Mouse (Mus musculus): ENCODE results near the gene Fetub. TPM values are rescaled to one million over a fixed set of nuclear protein-coding genes. Genes with fewer than 3 reads are reported as not detected.
A peak's percentile ranks its signal among the peaks of the same experiment; 100 is the strongest.

Fetub gene
- polyA plus RNA-seq (2014; fragmentation: Nextera tagmentation; extraction: Ambion mirVana), result not detected in 2 replicates

DNA sequence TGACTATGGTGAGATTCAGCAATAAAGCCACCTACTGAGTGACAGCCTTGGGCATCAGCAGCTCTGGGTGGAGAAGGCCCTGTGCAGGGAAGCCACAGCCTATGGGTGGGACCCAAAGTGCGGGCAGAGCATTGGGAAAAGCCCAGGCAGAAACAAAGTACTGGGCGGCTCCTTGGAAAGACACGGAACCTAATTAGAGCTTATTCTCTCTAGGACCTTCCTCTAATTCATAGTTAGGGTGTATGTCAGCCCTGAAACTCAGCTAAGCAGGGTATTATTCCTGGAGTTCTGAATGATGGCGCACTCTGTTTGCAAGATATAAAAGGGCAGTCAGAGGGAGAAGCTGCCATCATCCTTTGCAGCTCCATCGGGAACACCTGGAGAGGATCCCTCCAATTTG, at the start of gene Fetub:
Gene Fetub, plus strand, starts transcription at position 301 of the 400 bp plus-strand sequence.
- DNase-seq (ENCODE audit: low spot score) (no peak), ATAC-seq (ENCODE audit: insufficient read depth, low FRiP score, low TSS enrichment) (no peak)
- Histone ChIP-seq H3K36me3 (ENCODE audit: control insufficient read depth, insufficient read depth, low read length) (no peaks in the 10 kb centered on the region), H3K4me2 (ENCODE audit: low read depth) (no peak within 1 kb of the TSS), H3K4me3 (ENCODE audit: low read depth, low read length) (no peak within 1 kb of the TSS), H3K9me3 (ENCODE audit: control insufficient read depth, low read length) (no peaks in the 10 kb centered on the region), H3K27me3 (ENCODE audit: control insufficient read depth, insufficient read depth, low read length) (no peaks in the 10 kb centered on the region), H3K27ac (ENCODE audit: low read depth, low read length) (no peak within 1 kb of the TSS), H3K4me1 (ENCODE audit: control insufficient read depth, insufficient read depth, low read length) (no peaks in the 10 kb centered on the region), H3K9ac (ENCODE audit: low read length) (no peak within 1 kb of the TSS)
- WGBS, result 91% methylated on average over 5 of the region's 5 CpGs

DNA sequence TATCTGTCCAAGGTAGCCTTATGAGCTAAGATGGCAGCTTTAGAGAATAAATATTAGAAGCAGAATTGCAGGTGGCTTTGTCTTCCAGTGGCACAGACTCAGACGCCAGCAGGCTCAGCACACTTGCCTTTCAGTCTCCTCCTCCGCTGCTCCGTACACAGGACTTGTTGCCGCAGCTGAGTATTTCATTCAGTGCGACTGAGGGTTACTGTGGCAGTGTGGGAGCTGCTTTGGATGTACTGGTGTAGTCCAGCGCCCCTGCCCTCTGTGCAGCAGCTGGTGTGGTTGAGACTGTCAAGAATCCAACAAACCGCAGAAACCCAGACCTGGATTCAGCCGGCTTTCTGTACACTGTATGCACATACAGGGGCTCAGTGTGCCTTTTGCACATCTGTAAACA, 45.7 kb upstream of the Fetub start:
- ATAC-seq (ENCODE audit: insufficient read depth, low FRiP score, low TSS enrichment) (no peak), DNase-seq (ENCODE audit: low spot score) (no peak)
- no peak overlapping the region for H3K4me2 ChIP-seq (ENCODE audit: low read depth)
- no peak overlapping the region for H3K4me3 ChIP-seq (ENCODE audit: low read depth, low read length)
- H3K9me3 ChIP-seq (ENCODE audit: control insufficient read depth, low read length), result no peaks in the 10 kb centered on the region
- peaks cover 12% of the 10 kb centered on the region for H3K36me3 ChIP-seq (ENCODE audit: control insufficient read depth, insufficient read depth, low read length)
- H3K27ac ChIP-seq (ENCODE audit: low read depth, low read length), result no peak overlapping the region
- no peaks in the 10 kb centered on the region for H3K4me1 ChIP-seq (ENCODE audit: control insufficient read depth, insufficient read depth, low read length)
- no peak overlapping the region for H3K9ac ChIP-seq (ENCODE audit: low read length)
- H3K27me3 ChIP-seq (ENCODE audit: control insufficient read depth, insufficient read depth, low read length), result no peaks in the 10 kb centered on the region
- 94% methylated on average over 8 of the region's 8 CpGs for WGBS

DNA sequence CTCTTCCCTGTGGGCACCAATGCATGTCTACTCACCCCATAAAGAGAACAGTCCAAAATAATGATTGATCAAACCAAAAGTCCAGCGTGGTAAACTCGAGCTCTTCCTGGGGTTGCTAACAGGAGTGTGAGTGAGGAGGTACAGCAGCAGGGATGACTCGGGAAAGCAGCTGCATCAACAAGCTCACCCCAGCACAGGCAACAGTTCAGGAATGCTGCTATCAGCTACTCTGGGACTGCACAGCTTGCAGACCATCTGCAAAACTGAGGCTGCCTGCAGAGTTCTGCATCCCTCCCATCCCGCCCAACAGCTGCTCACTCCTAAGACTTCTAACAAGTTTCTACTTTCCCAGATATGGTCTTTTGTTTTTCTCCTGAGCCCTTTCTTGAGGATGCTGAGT, 44.8 kb upstream of the Fetub start:
- no peak overlapping the region for H3K27ac ChIP-seq (ENCODE audit: low read depth, low read length)
- WGBS, result 74% methylated on average over 4 of the region's 4 CpGs
- no peak overlapping the region for H3K4me3 ChIP-seq (ENCODE audit: low read depth, low read length)
- H3K9ac ChIP-seq (ENCODE audit: low read length), result no peak overlapping the region
- H3K4me1 ChIP-seq (ENCODE audit: control insufficient read depth, insufficient read depth, low read length), result no peaks in the 10 kb centered on the region
- DNase-seq (ENCODE audit: low spot score) (no peak), ATAC-seq (ENCODE audit: insufficient read depth, low FRiP score, low TSS enrichment) (no peak)
- H3K4me2 ChIP-seq (ENCODE audit: low read depth), result no peak overlapping the region
- H3K36me3 ChIP-seq (ENCODE audit: control insufficient read depth, insufficient read depth, low read length), result peaks cover 12% of the 10 kb centered on the region
- no peaks in the 10 kb centered on the region for H3K9me3 ChIP-seq (ENCODE audit: control insufficient read depth, low read length)
- H3K27me3 ChIP-seq (ENCODE audit: control insufficient read depth, insufficient read depth, low read length), result no peaks in the 10 kb centered on the region

DNA sequence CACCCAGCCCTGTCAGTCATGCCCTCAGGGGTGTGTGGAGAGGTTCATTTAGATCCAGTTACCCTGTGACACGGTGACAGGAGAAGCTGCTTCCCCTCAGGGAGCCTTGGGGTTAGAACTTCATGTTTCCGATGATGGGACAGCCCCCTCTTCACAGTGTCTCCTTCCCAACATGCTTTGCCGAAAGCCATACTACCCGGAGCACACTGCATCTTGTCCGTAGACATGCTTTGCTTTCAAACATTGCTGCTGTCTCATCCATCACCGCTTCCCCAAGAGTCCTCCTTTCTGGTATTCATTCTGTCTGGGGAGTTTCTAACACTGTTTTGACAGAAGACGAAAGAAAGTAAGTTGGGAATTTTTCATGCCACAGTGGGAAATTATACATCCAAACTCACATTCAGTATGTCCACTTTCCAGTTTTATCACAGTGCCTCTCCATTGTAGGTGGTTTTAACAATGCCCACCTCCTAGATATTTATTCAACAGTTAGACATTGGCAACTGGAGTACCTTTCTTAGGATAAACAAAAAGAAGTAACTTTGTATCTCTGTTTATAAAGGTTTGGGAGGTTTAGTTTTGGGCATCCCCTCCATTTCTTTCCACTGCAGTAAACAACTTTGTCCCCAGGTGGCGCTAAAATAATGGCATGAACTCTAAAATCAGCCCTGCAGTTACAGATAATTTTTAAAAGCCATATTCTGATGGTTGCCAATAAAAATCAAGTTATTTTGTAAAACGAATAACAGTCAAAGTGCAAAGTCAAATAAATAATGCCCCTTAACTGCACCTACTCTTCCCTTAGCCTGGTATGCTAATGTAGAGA, 41.7 kb upstream of the Fetub start:
- Histone ChIP-seq H3K9ac (ENCODE audit: low read length) (no peak overlapping the region), H3K27me3 (ENCODE audit: control insufficient read depth, insufficient read depth, low read length) (no peaks in the 10 kb centered on the region), H3K27ac (ENCODE audit: low read depth, low read length) (no peak overlapping the region), H3K9me3 (ENCODE audit: control insufficient read depth, low read length) (no peaks in the 10 kb centered on the region), H3K4me1 (ENCODE audit: control insufficient read depth, insufficient read depth, low read length) (no peaks in the 10 kb centered on the region), H3K36me3 (ENCODE audit: control insufficient read depth, insufficient read depth, low read length) (no peaks in the 10 kb centered on the region; the same call in 1 of the 2 replicates), H3K4me3 (ENCODE audit: low read depth, low read length) (no peak overlapping the region), H3K4me2 (ENCODE audit: low read depth) (no peak overlapping the region)
- no peak for ATAC-seq (ENCODE audit: insufficient read depth, low FRiP score, low TSS enrichment)
- 50% methylated on average over 9 of the region's 9 CpGs for WGBS
- DNase-seq (ENCODE audit: low spot score), result peak; percentile 42

DNA sequence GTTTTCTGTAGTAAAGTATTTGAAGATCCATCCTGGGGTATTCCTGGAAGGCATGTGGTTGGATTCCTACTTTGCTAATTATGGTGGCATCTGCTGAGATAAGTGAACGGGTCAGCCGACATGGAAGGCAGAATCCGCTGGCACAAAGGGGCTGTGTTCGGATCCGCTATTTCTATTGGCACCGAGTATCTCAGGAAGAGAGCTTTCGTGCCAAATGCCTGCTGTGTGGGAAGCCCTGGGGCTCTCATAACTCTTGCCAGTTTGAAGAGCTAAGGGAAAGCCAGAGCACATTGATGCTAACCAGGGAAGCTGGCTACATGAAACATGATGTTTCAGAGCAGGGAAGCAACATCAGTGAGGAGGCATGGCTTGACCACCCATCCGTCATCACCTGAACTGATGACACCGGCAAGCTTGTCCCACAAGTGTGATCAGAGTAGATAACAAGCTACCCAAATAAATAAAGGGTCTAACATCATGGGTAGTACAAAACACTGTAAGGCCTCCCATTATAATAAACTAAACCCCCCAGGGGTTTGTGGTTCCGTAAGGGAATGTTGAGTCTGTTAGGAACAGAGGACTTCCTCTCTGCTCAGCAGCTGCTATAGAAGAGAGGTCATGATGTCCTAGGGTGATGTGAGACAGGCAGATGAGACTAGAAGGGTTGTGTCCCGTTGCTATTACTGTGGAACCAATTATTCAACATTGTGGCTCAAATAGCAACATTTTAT, 40.3 kb upstream of the Fetub start:
- DNase-seq (ENCODE audit: low spot score), result no peak
- no peak for ATAC-seq (ENCODE audit: insufficient read depth, low FRiP score, low TSS enrichment)
- H3K36me3 ChIP-seq (ENCODE audit: control insufficient read depth, insufficient read depth, low read length), result no peaks in the 10 kb centered on the region; the same call in 1 of the 2 replicates
- H3K4me1 ChIP-seq (ENCODE audit: control insufficient read depth, insufficient read depth, low read length), result no peaks in the 10 kb centered on the region
- no peak overlapping the region for H3K4me2 ChIP-seq (ENCODE audit: low read depth)
- H3K4me3 ChIP-seq (ENCODE audit: low read depth, low read length), result no peak overlapping the region
- no peak overlapping the region for H3K27ac ChIP-seq (ENCODE audit: low read depth, low read length)
- H3K9ac ChIP-seq (ENCODE audit: low read length), result no peak overlapping the region
- WGBS, result 86% methylated on average over 11 of the region's 11 CpGs
- H3K9me3 ChIP-seq (ENCODE audit: control insufficient read depth, low read length), result no peaks in the 10 kb centered on the region
- no peaks in the 10 kb centered on the region for H3K27me3 ChIP-seq (ENCODE audit: control insufficient read depth, insufficient read depth, low read length)

DNA sequence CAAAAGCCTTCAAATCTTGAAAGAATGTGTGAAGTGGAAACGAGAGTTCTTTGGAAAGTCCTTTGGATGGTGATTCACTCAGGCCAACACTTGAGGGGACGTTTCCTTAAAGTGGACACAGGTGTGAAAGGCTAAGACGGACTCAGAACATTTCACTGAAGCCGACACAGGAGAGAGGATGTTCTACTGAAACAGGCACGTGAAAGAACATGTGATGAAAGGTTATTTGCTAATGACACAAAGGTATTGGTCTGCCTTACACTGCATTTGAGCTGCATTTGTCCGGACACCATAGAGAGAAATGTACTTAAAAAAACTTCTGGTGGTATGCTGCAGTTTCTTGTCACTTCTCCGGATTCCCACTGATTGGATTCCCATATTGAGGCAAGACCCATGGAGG, 39.4 kb upstream of the Fetub start:
- H3K9ac ChIP-seq (ENCODE audit: low read length), result no peak overlapping the region
- no peaks in the 10 kb centered on the region for H3K4me1 ChIP-seq (ENCODE audit: control insufficient read depth, insufficient read depth, low read length)
- no peak overlapping the region for H3K4me2 ChIP-seq (ENCODE audit: low read depth)
- no peaks in the 10 kb centered on the region for H3K9me3 ChIP-seq (ENCODE audit: control insufficient read depth, low read length)
- H3K36me3 ChIP-seq (ENCODE audit: control insufficient read depth, insufficient read depth, low read length), result no peaks in the 10 kb centered on the region
- no peak overlapping the region for H3K27ac ChIP-seq (ENCODE audit: low read depth, low read length)
- ATAC-seq (ENCODE audit: insufficient read depth, low FRiP score, low TSS enrichment), result no peak
- no peak for DNase-seq (ENCODE audit: low spot score)
- H3K4me3 ChIP-seq (ENCODE audit: low read depth, low read length), result no peak overlapping the region
- no peaks in the 10 kb centered on the region for H3K27me3 ChIP-seq (ENCODE audit: control insufficient read depth, insufficient read depth, low read length)
- WGBS, result 74% methylated on average over 7 of the region's 7 CpGs

DNA sequence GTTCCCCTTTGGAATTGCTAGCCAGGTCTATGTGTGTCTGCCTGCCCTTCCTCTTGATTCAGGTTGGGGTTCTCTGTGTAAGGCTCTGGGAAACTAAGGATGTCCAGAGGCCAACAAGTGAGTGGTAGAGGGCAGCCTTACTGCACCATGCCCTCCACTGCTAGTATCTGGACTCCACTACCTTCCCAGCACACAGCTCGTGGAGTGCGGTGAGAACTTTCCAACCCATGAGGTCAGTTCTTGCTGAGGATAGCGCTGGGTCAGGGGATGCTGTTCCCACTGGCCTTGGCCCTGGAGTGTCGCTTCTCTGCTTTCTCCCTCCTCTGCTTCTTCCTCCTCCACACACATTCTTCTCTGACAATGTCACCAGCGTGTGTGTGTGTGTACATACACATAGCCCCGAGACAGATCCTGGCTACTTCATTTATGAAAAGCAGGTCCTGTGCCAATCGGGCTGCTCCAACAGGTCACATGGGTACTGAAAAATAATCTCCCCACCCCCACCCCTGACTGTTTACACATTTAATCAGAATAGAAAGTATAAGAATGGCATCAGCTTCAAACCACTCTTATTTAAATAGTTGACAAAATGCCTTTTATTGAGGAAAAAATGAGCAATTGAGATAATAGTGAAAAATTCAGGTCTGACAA, 38.1 kb upstream of the Fetub start:
- no peaks in the 10 kb centered on the region for H3K27me3 ChIP-seq (ENCODE audit: control insufficient read depth, insufficient read depth, low read length)
- H3K36me3 ChIP-seq (ENCODE audit: control insufficient read depth, insufficient read depth, low read length), result no peaks in the 10 kb centered on the region
- 81% methylated on average over 7 of the region's 7 CpGs for WGBS
- DNase-seq (ENCODE audit: low spot score) (no peak), ATAC-seq (ENCODE audit: insufficient read depth, low FRiP score, low TSS enrichment) (no peak)
- no peak overlapping the region for H3K27ac ChIP-seq (ENCODE audit: low read depth, low read length)
- H3K4me2 ChIP-seq (ENCODE audit: low read depth), result no peak overlapping the region
- no peaks in the 10 kb centered on the region for H3K4me1 ChIP-seq (ENCODE audit: control insufficient read depth, insufficient read depth, low read length)
- H3K4me3 ChIP-seq (ENCODE audit: low read depth, low read length), result no peak overlapping the region
- no peaks in the 10 kb centered on the region for H3K9me3 ChIP-seq (ENCODE audit: control insufficient read depth, low read length)
- H3K9ac ChIP-seq (ENCODE audit: low read length), result no peak overlapping the region

DNA sequence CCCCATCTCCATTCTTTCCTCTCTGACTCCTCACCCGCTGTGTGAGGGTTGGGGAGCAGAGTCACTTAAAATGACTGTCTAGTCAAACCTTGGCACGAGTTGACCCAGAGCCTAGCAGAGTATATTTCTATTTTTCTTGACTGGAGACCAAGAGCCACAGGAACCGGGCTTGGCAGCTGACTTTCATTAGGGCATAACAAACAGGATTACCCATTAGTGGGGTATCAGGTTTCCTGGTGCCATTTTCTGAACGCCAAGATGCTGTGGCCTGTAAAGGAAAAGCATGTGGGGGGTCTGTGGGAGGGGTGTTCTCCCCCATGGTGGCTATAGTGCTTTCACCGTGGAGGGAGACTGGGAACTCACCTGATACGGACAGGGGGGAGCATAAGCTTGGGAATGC, 37.2 kb upstream of the Fetub start:
- H3K36me3 ChIP-seq (ENCODE audit: control insufficient read depth, insufficient read depth, low read length), result no peaks in the 10 kb centered on the region
- no peak for ATAC-seq (ENCODE audit: insufficient read depth, low FRiP score, low TSS enrichment)
- 23% methylated on average over 6 of the region's 6 CpGs for WGBS
- no peaks in the 10 kb centered on the region for H3K4me1 ChIP-seq (ENCODE audit: control insufficient read depth, insufficient read depth, low read length)
- no peak for DNase-seq (ENCODE audit: low spot score)
- H3K27ac ChIP-seq (ENCODE audit: low read depth, low read length), result no peak overlapping the region
- H3K9me3 ChIP-seq (ENCODE audit: control insufficient read depth, low read length), result no peaks in the 10 kb centered on the region
- no peak overlapping the region for H3K9ac ChIP-seq (ENCODE audit: low read length)
- H3K4me3 ChIP-seq (ENCODE audit: low read depth, low read length), result no peak overlapping the region
- H3K4me2 ChIP-seq (ENCODE audit: low read depth), result no peak overlapping the region
- H3K27me3 ChIP-seq (ENCODE audit: control insufficient read depth, insufficient read depth, low read length), result no peaks in the 10 kb centered on the region
